Mouse (Mus musculus): ENCODE results near the gene Cmss1. TPM values are rescaled to one million over a fixed set of nuclear protein-coding genes. Genes with fewer than 3 reads are reported as not detected.
A peak's percentile ranks its signal among the peaks of the same experiment; 100 is the strongest.

Gene Cmss1
- total RNA-seq, 2 experiments from 2014 or later: 27.5 to 28.7 TPM

DNA sequence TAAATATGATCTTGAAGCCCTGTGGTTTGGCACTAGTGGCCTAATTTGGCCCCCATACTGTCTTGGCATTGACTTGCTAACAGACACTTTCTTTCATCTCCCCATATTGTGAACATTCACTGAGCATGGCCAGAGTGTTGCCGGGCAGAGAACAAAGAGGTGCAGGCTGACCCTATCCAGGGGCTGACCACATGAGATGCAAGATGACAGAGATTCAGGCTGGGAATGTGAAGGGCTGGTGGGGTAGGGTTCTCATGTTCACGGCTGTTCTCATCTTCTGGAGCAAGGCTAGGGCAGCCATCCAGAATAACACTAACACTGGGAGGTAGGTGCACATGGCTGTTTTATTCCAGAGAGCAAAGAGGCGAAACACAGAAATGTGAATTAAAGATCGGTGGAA, 92.3 kb downstream of the Cmss1 start:
- no peak for DNase-seq

DNA sequence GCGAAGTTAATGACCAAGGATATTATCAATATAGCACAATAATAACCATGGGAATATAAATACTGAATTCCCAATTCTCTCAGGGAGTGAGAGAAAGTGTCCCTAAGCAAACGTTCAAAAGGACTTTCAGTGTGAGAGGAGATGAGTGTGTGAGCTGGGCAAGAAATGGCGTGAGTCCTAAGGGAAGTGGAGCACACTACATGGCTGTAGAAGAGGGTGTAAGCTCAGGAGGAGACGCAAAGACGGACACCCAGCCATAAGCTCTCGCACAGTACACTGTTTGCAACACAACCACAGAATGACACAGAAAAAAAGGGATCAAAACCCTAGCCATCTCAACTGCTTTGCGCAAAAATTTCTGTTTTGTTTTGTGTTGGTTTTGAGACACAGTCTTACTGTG, 93.1 kb downstream of the Cmss1 start:
- DNase-seq: no peak

DNA sequence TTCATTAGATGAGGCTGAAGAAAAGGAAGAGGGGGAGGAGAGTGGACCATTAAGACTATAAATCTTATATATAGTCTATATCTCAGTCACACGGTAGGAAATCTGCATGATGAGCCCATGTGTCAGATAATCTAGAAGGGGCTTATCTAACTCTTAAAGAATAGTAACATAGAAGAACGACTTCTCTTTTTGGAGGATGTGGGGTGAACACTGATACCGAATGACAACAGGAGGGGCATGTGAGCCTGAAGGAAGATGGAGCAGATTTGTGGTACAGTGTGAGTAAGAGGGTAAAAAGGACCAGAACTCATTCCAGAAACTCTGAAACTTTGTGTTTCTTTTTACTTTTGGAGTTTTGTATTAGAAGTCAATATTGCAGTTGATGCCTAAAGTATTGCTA, 97.6 kb downstream of the Cmss1 start:
- DNase-seq: no peak

DNA sequence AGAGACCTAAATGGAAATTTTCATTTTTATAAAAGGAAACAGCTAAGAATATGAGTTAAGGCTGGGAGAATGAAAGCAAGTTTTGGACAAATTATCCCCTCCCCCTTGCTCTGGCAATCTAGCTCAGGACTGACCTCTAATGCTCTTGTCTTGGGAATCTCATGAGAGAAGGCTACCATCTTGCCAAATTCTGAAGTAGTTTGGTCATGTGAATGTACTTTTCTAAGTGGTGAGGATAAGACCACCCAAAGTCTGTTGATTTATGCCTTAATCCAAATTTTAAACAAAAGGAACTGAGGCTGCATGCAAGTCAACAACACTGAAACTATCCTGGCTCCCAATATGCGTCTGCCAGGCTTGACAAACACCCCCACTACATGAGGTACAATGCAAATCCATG, 98.3 kb downstream of the Cmss1 start:
- DNase-seq: no peak

DNA sequence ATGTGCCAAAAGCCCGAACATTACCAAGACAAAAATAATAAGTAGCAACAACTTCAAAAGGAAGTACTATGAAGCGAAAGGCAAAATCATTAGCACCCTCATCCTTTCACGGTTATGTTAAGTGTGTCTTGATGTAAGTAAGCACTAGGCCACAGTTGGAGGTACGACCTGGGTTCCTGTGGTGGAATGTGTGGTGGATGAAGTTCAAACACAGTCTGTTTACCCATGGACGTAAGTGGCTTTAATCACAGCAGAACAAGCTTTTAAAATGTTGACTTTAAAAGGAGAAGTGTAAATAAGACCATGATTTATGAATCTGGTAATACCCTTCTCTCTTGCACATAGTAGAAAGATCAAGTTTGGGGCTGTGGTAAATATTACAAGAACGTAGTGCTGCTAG, 100.5 kb downstream of the Cmss1 start:
- no peak for DNase-seq

DNA sequence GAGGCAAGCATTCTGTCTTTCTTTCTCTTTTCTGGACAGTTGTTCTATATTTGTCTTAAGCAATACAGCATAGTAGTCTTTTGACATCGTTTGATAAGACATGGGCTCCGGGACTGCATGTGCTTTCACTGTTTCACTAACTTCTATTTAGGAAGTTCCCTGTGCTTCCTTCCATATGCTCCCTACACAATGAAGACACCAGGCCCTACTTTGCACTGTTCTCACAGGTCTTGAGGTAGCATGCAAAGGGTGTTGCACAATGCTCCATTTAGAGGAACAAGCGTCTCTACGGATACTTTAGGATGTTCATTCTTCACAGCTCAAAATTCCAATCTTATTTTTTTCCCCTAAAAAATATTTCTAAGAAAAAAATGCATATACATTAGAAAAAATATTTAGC, 101.9 kb downstream of the Cmss1 start:
- DNase-seq: no peak

DNA sequence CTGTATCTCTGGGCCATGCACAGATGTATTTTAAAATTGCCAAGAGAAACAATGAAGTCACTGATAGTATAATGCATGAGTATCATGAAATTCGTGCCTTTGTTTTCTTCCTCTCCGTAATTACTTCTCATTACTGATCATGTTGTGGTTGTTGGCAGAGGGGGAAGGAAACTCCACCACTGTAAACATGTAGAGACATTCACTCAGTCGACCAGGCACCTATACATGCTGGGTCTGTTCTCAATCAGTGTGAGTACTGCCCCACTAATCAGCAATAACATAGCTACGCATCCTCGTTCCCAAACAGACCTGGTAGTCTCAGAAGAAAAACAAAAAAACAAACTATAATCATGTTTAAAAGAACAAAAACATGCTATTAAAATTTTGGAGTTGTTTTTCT, 103.9 kb downstream of the Cmss1 start:
- DNase-seq: no peak

DNA sequence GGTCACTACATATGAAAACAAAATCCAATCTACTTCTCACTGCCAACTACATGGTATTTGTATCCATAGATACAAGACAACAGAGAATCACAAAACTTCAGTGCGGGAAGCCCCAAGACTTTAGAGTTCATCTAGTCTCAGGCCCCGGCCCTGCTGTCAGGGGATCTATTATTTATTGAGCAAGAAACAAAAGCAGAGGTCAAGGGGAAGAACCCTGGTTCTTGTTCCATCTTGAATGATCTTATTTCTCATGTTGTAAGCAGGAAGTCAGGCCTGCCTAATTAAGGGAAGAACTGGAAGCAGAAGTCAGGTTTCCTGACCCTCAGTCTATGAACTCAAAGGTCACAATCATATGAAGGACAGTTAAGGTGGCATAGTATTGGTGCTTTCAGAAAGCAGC, 104.4 kb downstream of the Cmss1 start:
- no peak for DNase-seq

DNA sequence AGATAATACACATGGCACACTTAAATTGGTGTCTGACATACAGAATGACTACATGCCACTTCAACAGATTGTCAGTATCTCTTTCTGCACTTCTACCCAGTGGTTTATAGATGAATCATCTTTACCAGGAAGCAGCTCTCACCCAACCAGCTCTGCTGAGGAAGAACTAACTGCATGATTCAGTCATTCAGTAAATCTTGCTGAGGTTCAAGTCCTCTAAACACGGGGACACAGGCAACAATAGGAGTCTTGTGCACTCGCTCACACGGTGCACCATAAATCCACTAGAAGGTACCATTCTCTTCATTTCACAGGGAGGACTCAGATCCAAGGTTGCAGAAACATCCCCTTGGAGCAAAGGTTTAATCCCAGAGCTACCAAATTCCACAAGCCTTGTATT, 105.8 kb downstream of the Cmss1 start:
- DNase-seq: no peak

DNA sequence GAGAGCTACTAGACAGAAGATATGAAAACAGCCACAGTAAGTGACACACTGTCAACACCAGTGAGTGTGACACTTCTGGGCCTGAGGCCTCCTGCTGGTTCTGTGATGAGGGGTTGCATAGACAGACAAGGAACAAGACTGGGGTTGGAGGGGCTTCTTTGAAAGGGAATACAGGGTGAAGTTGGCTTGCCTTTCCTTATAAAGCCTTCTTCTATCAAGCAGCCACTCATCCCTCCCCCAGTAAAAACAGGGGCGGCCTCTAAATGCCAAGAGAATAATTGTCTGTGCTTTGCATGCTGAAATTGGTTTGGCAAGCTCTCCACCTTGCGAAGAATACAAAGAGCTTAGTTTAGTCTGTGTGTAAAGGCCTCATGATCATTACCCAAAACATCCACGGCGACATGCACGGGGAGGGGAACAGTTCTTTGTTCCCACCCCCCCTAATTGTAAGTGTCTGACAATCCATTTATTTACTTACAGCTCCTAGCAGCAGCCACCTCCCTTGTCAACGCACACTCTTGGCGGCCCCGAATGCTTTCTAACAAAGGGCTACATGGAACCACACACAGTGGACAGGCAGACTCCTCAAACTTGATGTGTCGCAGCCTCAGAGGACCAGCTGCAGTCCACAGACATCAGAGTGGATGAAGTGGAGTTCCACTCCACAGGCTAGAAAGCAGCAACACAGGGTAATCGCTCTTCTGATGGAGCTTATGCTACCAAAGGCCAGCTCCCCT, 110.1 kb downstream of the Cmss1 start:
- no peak for DNase-seq

DNA sequence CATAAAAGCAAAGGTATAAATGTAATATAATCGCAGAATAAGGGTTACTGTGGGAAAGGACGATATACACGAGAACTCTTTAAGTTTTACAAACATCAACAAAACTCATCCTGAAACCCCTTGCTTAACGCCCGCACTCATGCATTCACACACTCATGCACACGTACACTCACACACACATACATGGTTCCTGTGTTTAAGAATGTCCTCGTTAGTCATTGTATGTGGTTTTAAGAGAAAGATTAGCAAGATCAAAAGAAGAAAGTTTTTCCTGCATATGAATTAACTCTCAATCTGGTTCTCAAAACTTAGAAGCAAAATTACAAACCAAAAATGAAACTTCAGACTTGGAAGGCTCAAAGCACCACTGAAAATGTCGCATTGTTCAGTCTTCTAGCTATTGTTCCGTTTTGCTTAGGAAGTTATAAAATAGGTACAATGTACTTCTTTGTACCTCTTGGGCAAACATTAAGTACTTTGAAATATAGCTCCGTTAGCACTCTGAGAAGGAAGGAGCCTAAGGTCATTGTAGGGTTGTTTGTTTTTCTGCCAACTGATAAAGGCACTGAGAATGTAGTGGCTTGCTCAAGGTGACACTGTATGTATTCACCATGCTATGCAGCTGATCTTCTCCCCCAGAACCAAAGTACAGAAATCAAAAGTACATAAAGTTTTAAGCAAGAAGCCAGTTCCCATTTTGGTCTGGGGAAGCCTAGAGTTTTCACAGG, 111.0 kb downstream of the Cmss1 start:
- no peak for DNase-seq

DNA sequence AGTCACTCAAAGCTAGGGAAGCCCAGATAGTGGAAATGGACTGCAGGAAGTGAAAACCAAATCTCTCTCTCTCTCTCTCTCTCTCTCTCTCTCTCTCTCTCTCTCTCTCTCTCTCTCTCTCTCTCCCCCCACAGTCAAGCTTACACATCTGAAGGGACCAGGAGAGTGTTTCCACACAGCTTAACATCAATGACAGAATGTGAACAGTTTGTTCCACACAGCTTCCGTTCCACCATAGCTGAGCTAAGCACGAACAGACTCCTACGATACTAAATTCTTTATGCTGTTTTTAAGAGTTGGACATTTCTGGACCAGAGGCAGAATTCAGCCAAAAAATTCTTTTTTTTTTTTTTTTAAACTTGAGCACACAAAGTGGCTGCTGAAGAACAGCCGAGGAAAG, 114.8 kb downstream of the Cmss1 start:
- DNase-seq: no peak

DNA sequence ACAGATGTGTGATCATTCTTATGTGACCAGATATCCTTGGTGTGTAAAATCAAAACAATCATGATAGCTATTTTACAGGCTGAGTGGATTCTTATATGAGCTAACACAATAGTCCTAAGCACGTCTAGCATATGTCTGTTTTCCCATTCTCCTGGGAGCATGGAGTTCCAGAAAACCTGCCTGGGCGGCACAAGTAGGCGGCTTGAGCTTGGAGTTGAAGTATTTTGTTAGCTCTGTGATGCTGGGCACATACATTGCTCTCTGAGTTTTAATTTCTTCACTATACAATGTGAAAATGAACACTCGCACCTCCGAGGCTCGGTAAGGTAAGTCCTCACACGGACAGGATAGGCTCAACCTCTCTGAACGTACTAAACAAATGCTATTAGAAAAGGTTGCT, 116.0 kb downstream of the Cmss1 start:
- no peak for DNase-seq

DNA sequence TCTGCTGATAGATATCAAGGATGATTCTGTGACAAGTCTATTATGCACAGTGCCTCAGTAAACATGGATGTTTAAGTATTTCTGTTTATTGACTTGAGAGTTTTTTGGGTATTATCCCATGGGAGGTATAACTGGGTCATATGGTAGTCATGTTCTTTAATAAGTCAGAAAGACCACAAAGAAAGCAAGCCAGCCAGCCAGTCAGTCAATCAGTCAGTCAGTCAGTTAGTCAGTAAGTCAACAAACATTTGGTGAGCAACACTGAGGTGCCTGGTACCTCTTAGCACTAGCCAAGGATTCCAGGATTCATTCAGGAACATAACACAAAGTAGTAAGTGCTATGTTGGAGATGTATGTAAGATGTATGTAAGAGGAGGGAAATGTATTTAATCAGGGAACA, 118.0 kb downstream of the Cmss1 start:
- no peak for DNase-seq

DNA sequence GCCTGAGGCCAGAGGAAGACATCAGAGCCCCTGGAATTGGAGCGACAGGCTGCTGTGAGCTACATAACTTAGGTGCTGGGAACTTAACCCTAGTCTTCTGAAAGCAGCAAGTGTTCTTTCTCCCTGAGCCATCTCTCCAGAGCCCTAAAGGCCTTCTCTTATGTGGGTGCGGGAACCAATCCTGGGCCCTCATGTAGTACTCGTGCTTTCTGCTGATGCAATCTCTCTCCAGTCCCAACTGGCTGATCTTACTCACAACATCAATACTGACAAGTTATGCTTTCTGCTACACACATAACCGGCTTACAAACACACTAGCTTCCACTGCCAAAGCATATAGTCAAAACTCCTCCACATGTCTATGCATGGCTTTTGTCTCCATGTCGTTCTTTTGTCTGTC, 120.4 kb downstream of the Cmss1 start:
- no peak for DNase-seq

DNA sequence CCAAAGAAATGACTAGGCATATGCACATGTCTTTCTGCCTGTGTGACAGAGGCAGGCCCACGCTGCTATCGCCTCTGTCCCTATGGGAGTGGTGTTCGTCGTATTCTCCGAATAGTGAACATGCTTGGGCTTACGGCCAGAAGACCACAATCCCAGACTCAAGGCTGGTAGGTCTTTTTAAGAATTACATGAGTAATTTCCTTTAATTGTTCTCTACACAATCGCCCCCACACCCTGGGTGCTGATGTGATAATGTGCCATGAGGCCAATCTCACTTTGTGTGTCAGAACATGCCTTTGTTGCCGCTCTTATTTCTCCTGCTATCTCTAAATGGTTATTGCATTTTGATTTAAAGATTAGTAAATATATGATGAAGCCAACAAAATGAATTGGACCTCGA, 121.4 kb downstream of the Cmss1 start:
- no peak for DNase-seq

DNA sequence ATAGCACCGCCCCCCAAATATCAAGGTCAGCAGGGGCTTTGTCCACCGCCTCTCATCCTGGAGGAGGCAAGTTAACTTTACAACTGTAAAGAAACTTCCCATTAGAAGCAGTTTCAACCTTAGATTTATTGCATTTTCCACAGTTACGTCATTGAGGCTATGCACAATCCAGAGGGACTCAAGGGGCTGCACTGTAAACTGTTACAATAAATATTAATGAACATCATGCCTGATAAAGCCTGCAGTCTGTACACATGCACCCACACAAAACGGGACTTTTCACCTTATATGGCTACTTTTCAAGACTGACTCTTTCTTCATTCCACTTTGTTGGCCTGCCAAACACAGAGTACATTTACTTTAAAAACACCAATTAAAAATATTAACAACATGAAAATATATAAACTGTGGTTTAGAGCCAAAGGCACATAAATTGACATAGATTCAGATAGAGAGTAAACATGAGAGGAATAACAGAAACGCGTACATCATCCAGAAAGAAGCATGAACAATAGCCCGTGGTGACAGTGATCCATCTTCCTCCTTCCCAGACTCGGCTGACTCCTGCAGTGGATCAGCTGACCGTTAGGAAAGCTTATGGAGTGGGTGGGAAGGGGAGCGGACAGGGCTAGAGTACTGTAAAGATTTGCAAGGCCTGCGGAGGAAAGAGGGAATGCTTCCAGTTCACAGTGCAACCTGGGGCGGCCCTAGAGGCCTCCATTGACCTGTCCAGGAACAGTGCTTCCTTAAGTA, 122.4 kb downstream of the Cmss1 start:
- DNase-seq: no peak

DNA sequence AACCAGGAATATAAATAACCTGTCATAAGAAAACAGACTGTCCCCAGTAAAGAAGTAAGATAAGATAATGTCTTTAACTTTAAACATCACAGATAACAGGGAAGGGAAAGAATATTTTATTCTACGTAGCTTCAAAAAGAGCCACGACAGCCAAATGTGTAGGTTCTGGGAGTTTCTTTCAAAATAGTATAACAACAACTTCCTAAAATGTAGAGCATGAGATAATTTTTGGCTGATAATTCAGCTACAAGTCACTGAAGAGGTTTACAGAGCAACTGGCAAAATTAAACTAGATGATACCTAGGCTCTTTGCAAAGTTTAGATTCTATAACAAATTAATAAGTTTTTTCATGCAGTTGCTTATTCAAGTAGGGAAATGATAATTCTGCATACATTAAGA, 123.2 kb downstream of the Cmss1 start:
- DNase-seq: no peak

DNA sequence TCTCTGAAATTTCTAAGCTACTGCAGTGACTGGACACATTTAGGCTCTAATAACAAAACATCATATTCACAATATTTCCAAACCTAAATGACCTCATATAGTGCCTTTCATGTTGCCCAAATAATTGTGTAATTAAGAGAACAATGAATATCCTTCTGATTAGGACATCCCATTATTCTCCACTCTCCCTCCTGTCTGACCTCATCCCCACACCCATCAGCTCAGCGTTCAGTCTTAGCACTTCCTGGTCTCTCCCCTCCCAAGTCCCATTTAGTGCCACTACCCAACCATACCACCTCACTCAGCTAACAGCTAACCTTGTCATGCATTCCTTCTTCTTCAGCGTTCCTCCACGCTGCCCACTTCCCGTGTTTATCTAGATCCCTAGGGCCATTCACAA, 123.8 kb downstream of the Cmss1 start:
- no peak for DNase-seq

DNA sequence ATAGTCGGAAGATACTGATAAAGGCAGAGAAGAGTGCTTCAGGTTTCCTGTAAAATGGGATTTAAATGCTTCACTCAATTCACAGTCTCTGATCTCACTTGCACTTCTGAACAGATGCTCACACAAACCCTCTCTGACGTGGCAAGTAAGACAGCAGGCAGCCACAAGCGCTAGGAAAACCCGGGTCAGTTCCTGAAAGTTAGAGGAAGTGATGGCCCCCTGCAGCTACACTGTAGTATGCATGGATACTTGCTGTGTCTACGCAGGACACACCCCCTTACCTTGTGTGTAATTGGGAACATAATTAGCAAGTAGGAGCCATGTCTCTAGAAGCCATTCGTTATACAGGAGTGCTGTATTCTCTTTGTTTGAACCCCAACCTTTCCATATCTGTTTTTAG, 124.4 kb downstream of the Cmss1 start:
- DNase-seq: no peak

DNA sequence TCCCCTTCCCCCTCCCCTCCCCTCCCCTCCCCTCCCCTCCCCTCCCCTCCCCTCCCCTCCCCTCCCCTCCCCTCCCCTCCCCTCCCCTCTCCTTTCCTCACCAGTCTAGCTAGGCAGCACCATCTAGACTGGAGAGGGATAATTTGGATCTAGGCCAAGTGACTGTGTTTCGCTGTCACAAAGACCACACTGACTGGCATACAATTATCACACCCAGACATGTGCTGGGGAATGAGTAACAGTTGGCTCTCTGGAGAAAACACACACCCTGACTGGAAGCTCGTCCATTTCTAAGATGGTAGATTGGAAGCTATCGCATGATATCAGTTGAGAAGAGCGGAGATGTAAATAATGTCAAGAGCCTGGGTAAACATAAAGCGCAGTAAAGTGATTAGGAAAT, 126.9 kb downstream of the Cmss1 start:
- DNase-seq: no peak

DNA sequence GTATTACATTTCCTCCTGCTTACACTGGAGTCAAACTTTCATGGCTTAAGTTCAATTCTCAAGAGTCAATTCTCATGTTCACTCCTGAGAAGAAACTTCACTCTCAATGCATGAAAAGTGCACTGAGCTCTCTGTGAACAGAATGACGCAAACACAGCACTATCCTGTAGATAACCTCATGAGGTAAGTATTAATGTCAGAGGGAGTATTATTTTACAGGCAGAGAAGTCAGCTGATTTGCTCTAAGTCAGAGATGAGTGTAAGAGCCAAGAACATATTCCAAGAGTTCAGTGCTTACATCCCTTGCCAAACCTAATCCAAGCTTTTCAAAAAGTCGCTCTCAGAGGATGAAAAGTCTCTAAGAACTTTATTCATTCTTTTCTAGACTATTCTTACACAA, 128.2 kb downstream of the Cmss1 start:
- no peak for DNase-seq

DNA sequence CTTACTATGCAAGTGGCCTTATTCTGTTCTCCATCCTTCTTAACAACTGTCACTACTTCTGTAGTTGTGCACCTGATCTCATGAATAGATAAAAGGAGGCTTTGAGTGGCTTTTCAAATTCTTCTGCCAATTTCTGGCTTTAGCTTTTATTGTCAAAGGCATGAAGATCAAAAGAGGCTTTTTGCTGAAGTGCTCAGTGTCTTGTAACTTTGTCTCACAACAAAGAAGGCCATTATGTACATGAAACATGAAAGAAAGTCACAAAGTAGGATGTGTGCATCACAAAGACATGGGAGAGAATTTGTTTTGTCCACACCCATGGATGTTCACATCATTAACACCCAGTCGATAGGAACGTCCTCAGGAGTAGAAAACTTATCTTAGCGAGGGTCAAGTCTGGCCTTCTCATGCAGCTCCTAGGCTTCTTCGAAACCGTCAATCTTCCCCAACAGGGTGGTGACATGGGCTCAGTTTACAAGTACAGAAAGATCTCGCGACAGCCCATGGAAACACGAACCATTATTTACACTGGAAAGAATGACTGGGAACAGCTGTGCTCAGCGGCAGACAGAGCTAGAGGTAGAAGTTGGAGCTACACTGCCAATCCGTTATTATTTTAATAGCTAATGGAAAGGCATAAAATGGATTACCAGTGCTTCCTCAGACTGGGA, 133.1 kb downstream of the Cmss1 start:
- peak; percentile 34 for DNase-seq
